Mouse (Mus musculus) layer of hippocampus, adult 9-10 months (tissue): Measurements from ENCODE around the gene Sult2a6.

Source experiments
- DNase-seq: peaks from one replicate; pipeline ENCODE4 v3.0.0; 2022; ENCODE audit warnings: low spot score

Gene Sult2a6

DNA sequence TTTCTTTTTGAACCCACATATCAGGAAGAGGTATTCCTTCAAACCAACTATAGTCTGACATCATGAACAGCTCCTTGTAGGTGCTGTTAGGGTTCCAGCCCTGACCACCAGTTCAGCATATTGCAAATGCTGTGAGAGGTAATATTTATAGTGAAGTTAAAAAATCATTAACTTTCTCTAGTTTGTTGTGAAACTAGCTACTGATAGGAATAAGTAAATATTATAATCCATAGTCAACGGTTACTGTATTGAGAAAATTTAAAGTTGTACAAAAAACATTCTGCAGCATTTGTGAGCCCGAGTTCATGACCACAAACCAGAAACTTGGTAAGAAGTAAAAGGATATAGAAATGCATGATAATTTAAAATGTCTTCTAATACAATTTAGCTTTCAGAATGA is at the start of gene Sult2a6:
Gene Sult2a6 (minus strand): TSS at position 101 of the 400 bp plus-strand sequence.
- no peak for DNase-seq

DNA sequence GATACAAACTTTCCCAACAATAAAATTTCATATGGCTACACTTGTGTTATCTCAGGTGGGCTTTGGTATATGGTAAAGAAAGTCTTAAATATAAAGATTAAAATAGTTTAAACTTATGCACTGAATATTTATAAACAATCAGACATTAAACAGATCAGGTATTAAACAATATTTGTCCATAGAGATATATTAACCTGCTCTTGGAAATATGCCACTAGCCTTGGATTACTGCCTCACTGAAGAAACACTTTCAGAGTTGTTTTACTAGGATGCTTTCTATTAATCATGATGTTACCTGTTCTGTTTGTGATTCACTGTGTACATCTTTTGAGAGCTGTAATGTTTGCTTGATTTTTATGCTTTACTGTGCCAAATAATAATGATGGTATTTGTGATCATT is 39.4 kb downstream of the Sult2a6 start:
- no peak for DNase-seq

DNA sequence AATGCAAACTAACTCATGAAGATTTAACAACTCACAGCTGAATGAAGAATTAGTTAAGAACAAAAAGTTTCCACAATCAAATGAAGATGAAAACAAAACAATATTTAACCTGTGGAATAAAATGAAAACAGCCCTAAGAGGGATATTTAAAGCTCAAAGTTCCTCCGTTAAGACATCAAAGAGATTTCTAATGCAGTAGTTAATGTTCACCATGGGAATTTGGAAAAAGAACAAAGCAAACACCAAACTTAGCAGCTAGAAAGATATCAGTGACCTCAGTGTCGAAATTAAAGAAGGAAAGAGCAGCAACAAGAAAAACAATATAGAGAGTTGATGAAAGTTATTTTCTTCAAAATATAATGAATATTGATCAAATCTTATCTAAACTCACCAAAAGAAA is 51.3 kb downstream of the Sult2a6 start:
- DNase-seq = no peak

DNA sequence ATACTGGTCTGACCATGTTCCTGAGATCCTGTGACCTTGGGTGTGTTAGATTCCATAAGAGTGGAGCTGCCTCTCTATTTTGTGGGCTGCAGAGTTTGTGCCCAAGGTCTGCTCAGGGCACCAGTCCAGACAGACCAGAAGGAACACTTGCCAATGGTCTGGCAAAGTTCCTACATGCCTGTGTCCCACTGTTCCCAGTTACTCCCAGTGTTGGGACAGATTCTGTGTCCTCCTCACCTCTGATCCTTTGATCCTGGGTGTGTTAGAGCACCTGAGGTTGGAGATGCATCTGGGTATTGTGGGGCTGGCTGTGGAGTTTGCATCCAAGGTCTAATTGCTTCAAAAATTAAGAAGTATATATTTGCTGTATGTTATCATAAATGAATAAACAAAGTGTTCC is 52.2 kb downstream of the Sult2a6 start:
- no peak for DNase-seq
